Mouse (Mus musculus) embryo, embryonic 10 days (tissue): Measurements from ENCODE around the gene Tmprss11e.

Experiments used
- DNase-seq: peaks from one replicate; pipeline ENCODE4 v3.0.0-alpha.2; 2015; ENCODE audit warnings: low spot score

Gene Tmprss11e

DNA sequence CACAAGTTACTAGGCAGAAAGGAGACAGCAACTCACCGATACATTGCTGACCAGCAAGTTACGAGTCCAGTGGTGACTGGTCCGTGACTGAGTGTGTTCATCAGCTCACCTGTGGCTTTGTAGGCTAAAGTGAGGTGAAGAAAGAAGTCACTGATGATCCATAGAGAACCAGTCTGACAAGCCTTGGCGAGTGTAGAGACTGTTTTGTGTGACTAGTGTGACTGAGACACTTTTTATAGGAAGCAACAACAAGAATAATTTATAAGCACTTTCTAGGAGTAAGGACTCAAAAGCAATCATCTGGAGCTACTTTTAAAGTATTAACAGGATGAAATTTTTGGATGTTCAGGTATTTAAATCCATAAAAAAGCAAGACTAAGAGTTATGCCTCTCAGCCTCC, at the start of gene Tmprss11e:
Gene Tmprss11e, minus strand, starts transcription at position 101 of the 400 bp plus-strand sequence.
- DNase-seq: no peak

DNA sequence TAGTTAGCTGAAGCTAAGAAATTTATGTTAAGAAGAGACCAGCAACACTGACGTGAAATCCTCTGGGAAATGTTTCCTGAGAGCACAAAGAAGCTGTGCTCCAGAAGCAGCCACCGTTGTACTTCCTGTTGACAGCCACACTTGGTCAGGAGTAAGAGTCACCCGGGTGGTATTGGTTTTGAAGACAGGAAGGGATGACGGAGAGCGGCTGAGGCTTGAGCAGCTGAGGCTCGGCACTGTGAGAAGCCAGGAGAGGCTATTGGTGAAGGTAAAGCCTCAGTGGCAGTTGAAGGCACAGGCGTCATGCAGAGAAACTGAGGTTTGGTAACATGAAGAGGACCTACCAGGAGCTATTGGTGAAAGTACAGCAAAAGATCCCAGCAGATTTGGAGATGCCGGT, 47.2 kb upstream of the Tmprss11e start:
- DNase-seq: no peak

GRCm38 (mm10) chr5:86792249-86792648, 46.6 kb upstream of the Tmprss11e start:
- DNase-seq: no peak

- no peak for DNase-seq
Measured at GRCm38 (mm10) chr5:86789954-86790353, 44.3 kb upstream of the Tmprss11e start.

GRCm38 (mm10) chr5:86786798-86787197, 41.2 kb upstream of the Tmprss11e start:
- DNase-seq: no peak

DNA sequence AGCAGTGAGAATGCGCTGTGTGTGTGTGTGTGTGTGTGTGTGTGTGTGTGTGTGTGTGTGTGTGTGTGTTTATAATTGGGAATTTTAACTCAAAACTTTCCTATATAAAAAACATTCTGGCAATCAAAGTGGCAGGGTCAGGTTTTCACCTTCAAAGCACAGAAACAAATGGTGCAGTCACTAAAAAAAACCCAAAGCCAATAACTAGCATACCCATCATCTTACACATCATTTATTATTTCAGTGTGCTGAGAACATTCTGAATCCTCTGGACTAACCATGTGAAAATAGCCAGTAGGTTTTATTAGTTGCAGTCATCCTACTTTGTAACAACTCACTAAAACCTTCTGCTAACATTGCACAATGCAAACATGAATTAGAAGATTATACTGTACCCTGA, 38.6 kb upstream of the Tmprss11e start:
- DNase-seq: no peak

GRCm38 (mm10) chr5:86783059-86783458, 37.4 kb upstream of the Tmprss11e start:
- no peak for DNase-seq

DNA sequence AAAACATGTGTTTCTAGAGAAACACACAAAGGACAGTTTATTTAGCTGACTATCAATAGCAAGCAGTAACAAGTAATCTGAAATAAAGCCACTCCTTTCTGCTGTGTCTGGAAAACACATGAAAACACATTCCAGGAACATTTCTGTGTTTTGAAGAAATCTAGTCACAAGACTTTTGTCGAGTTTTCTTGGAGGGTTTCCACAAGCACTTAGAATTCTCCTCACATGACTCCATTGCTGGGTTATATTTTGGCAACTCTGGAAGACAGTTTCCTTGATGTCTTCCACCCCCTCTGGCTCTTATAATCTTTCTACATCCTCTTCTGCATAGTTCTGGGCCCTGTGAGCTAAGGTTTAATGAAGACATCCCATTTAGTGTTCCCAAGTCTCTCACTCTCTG, 32.9 kb upstream of the Tmprss11e start:
- DNase-seq: no peak

- DNase-seq: no peak
Measured at GRCm38 (mm10) chr5:86776941-86777340, 31.3 kb upstream of the Tmprss11e start.

DNA sequence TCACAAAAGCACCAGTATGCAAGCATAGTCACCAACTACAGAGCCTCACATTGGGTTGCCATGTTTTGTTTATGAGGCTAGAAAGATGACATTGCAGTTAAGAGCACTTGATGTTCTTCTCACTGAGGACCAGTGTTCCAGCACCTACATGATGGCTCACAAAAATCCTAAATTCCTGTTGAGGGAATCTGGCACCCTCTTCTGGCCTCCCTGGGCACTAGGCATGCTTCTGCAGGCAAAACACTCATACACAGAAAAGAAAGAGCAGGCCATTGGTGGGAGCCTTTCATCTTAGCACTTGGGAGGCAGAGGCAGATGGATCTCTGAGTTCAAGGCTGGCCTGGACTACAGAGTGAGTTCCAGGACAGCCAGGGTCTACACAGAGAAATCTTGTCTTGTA, 25.4 kb upstream of the Tmprss11e start:
- no peak for DNase-seq

DNA sequence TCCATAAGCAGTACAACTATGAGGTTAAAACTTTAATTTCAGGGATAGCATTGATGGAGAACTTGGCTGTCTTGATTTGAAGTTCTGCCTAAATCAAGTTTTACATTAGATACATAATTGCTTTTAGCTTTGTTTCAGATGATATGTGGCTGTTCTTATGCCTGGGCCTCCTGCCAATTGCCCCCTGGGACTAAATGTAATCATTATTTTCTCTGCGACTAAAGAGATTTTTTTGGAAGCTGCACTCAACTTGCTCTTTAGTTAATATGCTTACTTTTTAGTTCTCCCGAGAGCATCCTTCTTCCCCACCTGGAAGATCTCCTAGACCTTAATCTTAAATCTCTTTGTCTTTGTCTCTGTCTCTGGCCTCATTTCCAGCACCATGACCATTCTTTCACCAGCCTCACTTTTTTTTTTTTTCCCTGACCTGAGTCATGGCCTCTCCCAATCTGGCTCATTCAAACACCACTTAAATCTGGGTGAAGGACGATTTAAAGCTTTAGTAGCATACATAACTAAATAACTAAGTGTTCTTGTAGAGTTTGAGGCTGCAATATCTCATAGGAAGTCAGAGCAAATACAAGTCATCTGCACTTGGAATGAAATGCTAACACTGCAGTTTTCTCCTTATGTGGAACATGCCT, 23.5 kb upstream of the Tmprss11e start:
- DNase-seq: no peak

- DNase-seq: no peak
Measured at GRCm38 (mm10) chr5:86742796-86743195, 2.8 kb downstream of the Tmprss11e start.

- no peak for DNase-seq
Measured at GRCm38 (mm10) chr5:86741146-86741545, 4.5 kb downstream of the Tmprss11e start.

DNA sequence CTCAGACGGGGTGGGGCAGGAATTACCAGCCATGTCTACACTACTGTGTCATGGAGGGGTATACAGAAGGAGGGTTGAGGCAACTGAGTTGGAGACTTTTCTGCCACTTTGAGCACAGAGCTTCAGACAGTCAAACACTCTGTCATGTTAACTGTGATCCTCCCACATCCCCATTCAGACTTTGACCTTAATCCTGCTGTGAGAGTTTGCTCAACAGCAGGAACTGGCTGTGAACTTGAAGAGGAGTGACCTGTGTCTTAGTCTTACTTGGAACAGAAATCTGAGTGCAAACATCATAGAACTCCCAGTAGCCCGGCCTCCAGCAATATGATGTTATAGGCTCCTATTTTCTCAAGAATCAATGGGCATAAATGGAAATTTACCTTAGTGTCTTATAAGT, 9.8 kb downstream of the Tmprss11e start:
- DNase-seq: no peak

DNA sequence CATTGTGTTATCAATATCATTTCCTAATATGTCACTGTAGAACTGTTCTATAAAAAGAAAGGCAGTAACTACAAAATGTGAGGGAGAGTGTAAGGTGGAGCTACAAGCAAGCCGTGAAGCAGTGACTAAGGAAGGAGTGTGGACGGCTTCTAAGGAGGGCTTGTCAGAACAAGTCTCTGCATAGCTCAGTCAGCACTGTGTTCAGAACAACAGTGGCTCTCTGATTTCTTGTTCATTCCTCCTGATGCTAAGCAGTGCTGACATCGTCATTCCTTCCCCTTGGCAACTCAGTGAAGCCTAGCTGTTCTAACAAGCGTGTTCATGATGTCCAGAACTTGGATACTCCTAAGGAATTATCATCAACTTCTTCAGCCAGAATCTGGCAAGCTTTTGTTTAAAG, 15.0 kb downstream of the Tmprss11e start:
- peak; percentile 10 for DNase-seq

DNA sequence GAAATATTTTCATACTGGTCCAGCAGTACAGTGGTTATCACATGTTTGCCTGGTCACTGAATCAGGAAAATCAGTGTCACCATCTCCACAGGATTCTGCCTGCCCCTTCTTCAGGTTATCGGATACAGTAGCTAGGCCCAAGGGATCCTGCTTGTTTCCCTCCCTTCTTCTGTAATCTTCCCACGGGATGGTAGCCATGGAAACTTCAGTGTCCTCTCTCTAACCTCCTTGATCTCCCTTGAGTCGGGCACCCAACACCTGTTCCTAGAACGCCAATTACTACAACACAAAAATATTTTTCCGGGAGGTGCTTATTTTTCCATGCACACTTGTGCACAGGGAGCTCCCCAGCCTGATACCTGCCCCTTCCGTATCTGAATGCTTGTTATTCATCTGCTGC, 17.0 kb downstream of the Tmprss11e start:
- no peak for DNase-seq

DNA sequence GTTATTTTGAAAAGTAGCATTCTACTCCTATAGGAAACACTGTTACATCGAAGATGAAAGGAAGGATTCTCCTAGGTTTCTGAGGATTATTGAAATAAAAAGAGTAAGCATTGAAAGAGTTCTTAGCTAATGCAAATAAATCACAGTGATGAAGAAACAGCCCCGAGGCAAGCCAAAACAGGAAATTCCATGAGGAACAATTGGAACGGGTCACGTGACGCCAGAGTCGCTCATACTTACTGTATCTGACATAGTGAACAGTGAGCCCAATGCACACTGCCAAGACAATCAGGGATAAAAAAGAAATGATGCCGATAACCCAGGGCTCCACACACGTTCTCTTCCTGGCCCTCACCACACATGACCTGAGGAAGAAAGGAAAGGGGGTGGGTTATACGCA, 18.6 kb downstream of the Tmprss11e start:
- DNase-seq: no peak

DNA sequence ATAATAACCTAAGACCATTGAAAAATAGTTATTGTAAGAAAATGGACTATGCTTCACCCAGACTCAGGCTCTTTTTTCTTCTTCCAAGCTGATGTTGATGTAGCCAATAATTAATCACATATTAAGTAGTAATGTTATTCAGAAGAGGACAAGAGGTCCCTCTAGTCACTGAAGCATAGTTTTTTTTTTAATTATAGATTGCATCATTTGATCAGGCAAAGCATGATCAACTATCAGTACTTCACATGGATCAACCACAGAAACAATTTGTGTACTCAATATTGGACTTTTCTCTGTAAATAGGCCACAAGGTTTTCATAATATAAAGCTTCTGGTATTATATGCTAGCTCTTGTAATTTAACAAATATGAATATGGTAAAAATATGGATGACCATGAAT, 20.6 kb downstream of the Tmprss11e start:
- no peak for DNase-seq

DNA sequence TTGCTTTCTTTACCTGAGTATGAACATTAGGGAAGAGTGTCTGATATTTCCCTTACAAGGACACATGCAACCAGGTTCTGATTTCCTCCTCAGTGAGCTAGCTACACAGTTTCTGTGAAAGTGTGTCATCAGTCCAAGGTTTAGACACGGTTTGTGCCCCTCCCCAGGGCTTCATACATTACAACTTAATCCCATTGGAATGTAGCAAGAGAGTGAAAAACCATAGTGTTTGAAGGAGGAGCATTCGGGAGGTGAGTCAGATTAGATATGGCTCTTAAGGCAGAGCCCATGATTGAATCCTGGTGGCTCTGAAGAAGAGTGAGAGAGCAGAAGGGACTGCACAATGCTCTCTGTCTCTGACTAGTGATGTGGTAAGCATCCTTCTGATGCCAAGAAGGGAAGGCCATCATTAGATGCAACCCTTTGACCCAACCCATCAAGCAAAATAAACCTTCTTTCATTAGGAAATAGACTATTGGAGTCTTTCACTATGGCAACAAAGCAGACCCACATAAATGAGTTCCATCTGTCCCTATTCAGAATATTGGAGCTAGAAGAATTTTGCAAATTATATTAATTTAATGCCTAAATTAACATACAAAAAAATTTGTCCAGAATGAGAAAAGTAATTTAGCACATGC, 22.7 kb downstream of the Tmprss11e start:
- no peak for DNase-seq

DNA sequence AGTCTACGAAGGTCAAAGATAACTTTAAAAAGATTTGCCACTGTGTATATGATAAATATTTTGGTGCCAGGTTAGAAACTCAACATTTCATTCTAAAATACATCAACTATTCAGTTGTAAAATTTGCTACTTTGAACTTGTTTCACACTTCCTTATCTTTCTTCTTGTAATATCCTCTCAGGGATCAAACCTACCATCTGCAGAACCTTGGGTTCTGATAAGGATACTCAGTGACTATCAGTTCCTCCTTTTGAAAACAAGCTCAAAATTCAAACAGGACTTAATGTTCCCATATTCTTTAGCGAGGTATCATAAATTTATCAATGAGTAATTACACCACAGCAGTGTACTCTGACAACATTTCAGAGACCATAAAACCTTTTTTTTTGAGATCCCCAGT, 30.6 kb downstream of the Tmprss11e start:
- no peak for DNase-seq

- DNase-seq: no peak
Measured at GRCm38 (mm10) chr5:86704923-86705322, 40.7 kb downstream of the Tmprss11e start.

- peak; percentile 65 for DNase-seq
Measured at GRCm38 (mm10) chr5:86684667-86685066, 60.9 kb downstream of the Tmprss11e start.

- no peak for DNase-seq
Measured at GRCm38 (mm10) chr5:86676262-86676661, 69.4 kb downstream of the Tmprss11e start, which contains the start of gene Tmprss11b. Tmprss11b (minus strand) TSS chr5:86676362.
